Mouse (Mus musculus) frontal cortex, postnatal 14 days (tissue): ENCODE measurements around the gene Mlf2.

ENCODE experiments used
- DNase-seq, 2 experiments: peaks; one replicate each; pipeline ENCODE4 v3.0.0; 2022; ENCODE audit warnings: low spot score in 2 of 2

The Mlf2 gene

DNA sequence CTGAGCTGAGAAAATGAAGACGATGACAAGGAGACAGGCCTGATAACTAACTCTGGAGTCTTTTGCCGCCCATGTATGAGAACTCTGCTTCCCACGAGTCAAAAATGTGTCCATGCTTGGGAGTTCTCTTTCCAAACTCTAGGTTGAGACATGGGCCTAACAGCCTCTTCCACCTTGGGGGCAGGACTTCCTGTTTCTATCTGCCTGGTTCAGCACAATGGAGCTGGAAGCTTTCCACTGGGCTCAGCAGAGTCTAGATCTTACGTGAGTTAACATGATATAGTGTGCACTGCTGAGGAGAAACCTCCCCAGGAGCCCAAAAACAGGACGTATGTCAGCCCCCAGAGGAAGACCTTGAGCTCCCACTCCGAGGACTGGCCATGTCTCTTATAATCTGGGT is 18.0 kb upstream of the Mlf2 start:
- DNase-seq, result no peak

DNA sequence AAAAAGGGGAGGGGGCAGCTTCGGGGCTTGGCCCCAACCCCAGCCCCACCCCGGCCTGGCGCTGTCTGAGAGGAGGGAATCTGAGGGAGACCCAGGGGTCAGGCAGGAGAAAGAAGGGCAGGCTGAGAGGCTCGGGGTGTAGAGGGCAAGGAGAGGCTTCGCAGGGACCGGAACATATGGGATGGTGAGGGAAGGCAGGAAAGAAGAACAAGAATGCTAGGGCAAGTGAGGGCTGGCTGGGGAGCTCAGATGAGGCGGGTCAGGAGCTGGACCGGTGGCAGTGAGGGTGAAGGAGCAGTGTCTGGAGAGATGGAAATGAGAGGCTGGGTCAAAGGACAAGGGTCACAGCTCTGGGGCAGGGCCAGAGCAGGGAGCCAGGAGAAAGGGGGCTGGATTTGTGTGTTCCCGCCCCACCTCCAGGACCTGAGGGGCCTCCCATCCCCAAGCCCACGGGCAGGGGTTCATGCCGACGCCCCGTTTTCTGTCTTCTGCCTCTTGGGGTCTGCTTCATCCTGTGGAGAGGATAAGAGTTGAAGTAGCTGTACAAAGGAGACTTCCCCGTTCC is 17.4 kb upstream of the Mlf2 start:
- DNase-seq, result no peak

DNA sequence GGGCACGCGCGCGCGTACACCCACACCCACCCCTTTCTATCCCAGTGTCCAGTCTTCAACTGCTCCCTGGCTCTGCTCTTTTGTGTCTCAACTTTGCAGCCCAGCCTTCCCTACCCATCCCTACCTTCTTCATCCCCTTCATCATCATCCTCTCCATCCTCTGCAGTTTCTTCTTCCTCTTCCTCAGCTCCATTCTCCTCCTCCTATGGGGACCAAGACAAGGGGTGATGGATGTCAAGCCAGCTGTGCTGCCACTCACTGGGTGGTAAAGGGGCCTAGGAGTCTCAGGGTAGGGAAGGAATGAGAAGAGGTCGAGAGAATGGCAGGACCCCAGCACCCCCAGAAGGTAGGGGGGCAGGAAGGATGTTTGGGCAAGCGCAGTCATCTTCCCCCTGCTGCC is 16.7 kb upstream of the Mlf2 start:
- DNase-seq, result no peak

DNA sequence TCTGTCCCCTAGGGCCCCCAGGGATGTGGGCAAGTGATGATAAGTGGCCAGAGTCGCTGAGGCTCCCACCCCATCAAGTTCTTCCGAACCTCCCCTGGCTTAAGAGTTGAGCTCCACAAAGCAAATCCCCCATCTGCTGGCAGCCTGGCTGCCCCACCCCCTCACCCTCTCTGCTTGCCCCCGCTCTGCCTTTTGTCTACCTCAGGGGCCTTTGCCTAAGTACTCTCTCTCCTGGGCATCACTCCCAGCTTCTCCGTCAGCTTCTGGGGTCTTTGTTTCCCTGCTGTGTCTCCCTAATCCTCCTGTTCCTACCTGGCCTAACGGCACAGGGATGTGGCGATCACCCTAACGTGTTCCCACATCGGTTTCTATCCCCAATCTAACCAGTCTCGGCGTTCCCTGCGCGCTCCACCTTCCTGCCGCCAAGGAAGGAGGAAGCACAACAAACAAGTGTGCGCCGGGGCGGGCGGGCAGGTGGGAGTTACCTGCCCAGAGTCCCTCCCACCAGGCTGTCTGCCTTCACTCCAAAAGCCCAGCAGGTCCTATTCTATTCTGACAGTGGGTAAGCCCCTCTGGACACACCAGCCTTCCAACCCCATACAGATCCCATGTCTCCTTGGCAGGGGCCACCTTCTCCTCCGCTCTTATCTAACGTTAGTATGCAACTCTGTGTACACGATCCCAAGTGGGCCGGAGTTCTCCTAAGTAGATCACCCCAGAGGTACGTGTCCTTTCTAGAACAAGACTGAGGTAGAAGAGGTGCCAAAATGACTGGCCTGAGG is 15.8 kb upstream of the Mlf2 start:
- DNase-seq, result no peak

DNA sequence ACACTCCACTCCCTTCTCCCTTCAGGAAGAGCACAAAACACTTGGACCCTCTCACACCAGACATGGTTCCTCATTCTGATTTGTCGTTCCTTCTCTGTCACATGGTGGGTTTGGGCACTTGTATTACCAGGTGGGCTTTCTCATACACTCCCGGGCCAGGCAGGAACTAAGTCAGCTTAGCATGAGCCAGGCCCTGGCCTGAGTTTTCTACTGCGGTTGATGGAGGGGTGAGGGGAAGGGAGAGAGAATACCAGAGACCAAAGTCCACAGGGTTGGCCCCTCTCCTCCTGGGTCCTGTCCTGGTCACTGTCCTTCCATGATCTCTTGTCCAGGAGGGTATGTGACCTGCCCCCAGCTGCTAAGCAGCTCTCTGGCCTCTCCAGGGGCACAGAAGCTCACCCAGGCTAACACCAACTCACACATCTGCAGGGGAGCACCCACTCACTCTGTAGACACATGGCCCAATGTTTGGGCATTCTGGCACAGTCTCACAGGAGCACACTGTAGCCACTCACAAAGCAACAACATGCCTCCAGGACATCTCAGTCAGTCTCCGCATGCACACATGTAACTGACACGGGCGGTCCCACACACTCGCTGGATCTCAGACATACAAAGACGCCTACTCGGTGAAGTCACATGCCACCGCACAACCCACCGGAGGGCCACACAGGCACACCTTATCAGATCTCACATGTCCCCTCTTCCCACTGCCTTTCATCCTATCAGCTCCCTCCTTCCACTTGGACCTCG is 15.1 kb upstream of the Mlf2 start:
- peak; percentile 54 to 61 for DNase-seq

DNA sequence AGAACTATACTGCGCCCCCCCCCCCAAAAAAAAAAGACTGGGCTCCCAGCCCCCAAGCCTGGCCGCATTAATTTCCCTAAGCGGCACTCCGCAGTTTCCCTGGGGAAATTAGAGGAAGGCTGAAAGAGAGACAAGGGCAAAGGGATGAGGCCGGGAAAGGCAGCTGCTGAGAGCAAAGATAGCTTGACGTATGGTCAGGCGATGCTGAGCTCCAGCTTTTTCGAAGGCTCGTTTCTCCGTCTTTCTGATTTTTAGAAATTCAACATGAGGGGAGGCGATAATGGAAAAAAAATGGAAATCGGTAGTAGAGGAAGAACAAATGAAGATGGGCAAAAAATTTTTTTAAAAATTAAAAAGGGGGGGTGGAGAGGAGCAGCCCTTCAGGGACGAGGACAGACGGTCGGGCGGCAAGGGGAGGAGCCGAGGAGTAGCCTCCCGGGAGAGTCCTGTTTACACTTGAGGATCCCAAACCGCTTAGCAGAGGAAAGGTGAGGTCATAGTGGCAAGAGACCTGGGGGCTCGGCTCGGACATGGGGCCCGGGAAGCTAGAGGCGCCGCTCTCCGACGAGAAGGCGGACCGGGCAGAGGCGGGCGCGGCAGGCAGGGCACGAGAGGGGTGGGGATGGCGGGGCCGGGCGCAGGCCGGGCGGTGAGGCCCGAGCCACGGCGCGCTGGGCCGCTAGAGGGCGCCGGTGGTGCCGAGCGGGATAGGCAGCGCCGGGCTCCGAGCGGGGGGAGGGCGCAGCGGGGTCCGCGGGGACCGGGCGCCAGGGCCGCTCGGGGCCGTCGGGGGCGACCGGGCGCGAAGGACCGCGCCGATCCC is 14.3 kb upstream of the Mlf2 start:
- peak; percentile 70 to 80 for DNase-seq

DNA sequence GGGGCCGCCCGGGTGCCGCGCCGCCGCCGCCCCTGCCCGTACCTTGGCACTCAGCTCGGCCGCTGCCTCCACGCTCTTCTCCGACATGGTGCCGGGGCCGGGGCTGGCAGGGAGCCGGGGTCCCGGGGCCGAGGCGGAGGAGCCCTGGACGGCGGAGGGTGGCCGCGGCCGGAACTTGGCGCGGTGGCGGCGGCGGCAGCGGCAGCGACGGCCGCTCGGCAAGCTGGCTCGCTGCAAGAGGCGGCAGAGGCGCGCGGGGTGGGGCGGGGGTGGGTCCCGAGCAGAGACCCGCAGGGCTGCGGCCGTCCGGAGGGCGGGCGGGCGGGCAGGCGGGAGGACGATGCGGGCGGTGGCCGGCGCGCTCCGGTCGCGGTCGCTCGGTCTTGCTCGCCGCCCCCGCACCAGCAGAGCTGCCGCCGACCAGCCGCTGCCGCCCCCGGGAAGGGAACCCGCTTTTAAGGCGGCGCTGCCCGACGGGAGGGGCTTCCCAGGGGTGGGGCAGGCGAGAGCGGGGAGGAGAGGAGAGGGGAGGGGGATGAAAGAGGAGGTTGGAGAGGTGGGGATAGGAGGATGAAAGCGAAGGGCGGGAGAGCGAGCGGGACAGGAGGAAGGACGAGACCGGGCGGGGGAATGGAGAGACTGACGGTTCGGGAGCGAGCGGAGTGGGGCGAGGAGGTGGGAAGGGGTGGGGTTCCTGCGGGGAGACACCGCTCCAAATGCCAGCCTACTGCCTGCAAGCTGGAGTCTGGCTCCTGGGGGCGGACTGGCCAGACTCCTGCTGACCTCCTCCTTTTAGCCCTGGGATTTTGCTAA is 13.5 kb upstream of the Mlf2 start:
- DNase-seq, result peak; percentile 88 to 90

DNA sequence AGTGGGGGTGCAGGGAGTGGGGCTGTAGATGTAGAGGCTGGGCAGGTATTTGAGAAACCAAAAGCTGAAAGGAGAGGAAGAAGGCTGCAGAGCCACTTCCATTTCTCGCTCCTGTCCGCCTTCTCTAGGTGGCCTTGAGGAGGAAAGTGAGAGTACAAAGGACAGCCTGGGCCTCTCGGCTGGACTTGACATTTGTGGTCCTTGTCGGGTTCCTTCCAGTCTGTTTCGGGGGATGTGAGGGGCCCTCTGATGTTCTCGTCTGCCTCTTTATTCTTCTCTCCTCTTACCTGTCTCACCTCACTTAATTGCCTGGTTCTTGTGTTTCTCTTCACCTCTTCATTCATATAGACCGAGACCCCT is 12.9 kb upstream of the Mlf2 start:
- DNase-seq, result no peak

DNA sequence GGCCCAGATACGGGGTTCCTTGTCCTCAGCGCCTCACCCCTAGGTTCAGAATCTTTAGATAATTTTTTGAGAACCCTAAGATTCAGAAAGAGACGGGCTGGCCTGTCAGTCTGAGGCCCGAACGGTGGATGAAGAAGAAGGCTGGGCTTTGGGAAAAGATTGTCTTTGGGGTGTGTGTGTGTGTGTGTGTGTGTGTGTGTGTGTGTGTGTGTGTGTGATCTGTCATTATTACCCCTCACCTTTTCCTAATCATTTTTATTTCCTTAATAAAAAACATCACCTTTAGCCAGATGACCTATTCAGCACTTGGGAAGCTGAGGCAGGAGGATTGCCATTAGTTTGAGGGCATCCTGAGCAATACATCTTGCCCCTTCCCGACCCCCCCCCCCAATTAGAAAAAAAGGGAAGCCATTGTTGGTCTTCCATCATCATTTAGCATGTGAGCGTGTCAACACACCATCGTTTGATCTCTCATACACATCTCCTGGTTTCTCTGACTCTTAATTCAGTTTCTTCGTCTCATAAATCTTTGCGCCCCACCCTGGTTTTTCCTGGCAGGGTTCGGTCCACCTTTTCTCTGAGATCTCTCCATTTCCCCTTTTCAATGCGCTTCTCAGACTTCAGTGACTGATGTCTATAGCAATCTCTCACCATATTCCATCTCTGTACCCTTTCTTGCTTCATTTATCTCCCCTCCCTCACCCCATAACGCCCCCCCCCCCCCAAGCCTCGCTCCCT is 12.1 kb upstream of the Mlf2 start:
- no peak for DNase-seq

DNA sequence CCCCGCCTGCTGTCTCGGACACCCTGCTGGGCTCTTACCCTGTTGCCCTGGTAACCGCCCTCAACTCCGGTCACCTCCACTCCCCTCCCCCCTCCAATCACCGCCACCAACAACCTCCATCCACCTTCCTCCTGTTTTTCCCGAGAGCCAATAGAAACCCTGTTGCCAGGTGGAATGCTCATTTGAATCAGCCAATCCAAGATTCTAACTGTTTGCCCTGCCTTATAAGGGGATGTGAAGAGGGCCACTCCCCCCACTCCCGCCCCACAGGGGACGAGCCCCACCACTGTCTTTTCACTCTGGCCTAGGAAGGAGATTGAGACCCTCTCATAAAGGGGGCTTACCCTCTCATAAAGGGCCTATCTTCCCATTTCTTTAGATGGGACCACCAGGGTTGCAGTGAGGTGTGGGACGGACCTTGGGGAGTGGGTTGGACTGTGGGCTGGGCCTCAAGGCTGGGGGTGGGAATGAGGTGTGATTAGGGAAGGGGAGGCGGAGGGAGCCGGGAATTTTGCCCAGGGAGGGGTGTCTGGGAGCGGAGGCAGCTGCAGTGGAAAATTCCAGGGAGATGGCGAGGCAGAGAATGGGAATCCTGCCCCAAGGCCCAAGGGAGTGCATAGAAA is 11.4 kb upstream of the Mlf2 start, which contains the start of gene Ptms:
Ptms (minus strand) TSS at position 409 of the 623 bp plus-strand sequence.
- DNase-seq, result peak; percentile 87 to 92

DNA sequence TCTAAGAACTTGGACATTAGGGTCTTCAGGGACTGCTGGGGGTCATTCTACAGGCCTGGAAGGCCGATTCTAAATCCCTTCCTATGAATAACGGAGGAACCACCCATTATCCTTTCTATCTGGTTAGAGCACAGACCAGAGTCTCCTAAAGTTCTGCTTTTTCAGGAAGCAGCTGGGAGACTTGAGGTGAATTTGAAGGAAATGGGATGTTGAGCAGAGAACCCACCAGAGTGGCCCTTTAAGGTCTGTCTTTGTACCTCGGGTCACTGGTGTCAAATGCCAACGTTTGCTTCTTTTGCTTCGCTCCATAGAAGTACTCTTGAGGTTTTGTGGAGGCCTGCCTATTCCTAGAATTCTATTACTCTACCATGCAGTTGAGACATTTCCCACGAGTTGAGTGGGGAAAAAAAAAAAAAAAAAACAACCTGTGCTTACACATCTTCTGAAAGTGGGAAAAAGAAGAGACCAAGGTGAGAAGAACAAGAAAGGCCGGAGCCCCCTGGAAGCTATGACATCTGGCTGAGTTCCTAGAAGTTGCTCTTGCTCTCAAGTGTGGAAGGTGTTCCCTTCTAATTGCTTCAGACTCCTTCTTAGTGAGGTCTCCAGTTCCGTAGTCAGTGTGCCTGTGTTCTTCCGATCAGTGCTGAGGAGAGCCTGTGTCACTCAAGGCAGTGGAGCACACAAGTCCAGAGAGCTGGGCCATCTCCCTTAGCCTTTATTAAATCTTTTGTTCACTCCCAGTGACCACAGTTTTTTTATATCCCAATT is 10.7 kb upstream of the Mlf2 start:
- DNase-seq, result no peak

DNA sequence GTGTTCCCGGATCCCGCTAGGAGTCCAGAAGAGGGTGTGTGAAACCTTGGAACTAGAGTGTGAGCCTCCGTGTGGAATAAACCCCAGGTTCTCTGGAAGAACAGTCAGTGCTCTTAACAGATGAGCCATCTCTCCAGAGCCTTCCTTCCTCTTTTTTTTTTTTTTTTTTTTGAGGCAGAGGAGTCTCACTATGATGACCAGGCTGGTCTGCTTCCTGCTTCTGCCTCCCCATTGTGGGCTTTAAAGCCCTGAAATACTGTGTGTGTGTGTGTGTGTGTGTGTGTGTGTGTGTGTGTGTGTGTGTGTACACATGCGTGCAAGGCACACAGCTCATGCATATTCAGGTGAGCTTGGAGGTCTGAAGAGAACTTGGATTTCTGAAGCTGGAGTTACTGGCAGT is 9.6 kb upstream of the Mlf2 start:
- no peak for DNase-seq

DNA sequence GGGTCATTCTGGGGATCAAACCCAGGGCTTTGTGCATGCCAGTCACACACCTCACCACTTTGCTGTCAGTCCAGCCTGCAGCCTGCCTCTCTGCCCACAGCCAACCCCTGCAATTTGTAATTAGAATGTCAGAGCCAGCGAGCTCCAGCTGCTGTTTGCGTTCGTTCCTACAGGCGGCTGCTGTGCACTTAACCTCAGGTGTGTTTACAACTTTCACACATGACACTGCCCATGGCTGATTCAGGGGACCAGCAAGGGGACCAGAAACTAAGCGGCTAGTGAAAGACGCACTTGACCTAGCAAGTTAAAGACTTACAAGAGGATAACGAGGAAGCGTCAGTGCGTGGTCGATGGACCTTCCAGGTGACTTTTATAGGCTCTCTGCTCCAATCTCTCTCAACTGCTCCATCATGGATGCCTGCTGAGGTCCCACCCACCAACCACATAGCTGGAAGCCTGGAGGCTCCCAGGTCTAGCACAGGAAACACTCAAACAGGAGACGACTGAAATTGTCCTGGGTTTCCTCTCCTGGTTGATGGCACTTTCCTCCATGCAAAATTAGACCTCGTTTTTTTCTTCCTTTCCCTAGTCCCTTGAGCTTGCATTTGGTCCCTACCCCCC is 5.9 kb upstream of the Mlf2 start:
- no peak for DNase-seq

DNA sequence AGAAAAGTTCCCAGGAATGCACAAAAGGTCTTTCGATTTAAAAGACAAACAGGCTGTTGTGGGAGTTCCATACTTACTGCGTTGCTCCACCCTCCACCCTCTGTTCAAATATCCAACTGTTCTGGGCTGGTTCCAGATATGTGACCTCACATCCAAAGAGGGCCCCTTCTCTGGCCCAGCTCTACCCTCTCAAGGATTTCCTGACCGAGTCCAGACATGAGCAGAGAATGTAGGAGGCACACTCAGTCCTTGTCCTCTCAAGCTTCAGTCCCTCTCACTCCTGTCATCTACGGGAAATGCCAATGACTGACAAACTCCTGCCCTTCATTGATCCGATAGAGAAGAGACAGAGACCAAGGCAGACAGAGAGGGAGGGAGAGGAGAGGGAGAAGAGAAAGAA is 5.2 kb upstream of the Mlf2 start:
- no peak for DNase-seq

DNA sequence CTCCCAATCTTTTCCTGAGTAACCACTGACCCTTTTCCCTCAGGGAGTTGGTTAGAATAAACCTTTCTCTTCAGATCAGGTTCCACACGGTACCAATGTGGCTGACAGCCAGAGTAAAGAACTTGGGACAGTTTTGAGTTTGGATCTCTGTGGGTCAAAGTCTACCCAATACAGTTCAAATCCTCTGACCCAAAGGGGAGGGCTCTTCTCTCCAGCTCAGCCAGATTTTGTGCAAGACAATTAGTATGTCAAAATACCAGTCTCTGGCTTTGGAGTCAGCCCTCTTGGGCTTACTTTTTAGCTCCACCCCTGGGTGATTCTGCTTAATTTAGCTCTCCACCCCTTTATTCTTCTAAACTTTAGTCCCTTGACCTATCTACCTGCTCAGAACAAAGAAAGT is 955 bp upstream of the Mlf2 start:
- no peak for DNase-seq

DNA sequence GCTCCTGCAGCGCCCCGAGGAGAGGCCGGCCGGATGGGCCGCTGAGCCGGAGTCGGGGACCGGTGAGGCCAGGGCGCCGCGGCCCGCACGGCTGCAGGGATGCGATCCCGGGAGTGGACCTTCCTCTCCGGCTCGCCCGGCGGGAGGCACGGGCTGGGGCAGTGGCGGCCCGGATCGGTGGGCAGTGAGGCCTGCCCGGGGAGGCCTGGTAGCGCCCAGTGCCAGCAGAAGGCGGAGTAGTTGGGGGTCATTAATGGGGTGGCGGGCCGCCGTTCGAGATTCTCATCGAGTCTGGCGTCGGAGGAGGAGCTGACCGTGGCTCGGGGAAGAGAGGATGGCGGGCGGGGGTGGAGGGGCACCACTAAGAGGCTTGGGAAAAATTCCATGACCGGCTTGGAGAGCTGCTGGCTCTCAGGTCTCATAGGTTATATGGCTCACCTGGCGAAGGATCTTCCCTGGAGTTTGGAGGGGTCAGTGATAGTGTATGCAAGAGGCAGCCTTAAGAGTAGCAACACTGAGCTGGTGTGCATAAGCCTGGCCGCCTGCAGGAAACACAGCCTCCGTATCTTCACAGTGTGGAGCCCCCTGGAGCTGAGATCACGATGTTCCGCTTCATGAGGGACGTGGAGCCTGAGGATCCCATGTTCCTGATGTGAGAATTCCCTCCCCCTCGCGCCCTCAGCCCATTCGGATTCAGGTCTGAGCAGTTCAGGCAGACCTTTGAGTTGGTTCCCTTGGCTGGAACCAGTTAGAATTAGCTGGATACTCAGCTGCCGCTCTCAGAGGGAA is 533 bp downstream of the Mlf2 start:
- peak in 1 of 2 experiments; percentile 56 for DNase-seq

DNA sequence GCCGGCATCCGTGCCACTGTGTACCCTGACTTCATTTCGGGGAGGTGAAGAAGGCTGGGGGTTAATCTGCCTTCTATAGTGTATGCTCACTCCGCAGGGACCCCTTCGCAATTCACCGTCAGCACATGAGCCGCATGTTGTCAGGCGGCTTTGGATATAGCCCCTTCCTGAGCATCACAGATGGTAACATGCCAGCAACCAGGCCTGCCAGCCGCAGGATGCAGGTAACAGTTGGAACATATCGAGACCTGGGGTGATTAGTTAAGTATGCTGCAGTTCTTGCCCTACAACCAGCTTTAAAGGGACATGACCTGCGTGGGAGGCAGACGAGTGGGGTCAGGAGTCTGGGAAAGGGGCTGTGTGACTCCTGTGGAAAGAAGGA is 1.1 kb downstream of the Mlf2 start:
- DNase-seq, result no peak

DNA sequence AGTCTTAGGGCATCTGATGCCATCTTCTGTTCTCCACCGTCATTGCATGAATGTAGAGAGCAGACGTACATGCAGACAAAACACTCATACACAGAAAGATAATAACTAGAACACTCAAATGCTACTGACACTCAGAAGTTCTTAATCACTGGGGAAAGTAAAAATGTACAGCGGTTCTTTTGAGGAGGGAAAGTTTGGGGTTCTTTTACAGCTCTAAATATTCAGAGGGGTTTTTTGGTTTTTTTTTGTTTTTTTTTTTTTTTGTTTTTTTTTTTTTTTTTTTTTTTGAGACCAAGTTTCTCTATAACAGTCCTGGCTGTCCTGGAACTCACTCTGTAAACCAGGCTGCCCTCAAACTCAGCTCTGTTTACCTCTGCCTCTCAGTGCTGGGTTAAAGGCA is 1.9 kb downstream of the Mlf2 start:
- no peak for DNase-seq
